Mouse (Mus musculus): ENCODE data around the gene Npas2. TPM values are rescaled to one million over a fixed set of nuclear protein-coding genes. Genes with fewer than 3 reads are reported as not detected.

Gene Npas2
- polyA plus RNA-seq, 2 experiments, result 0.11 TPM

GRCm38 (mm10) chr1:39234815-39235449 is 41.4 kb downstream of the Npas2 start:
- H3K9me3 ChIP-seq (ENCODE audit: control insufficient read depth, low read length), result no peaks in the 10 kb centered on the region
- no peak overlapping the region for H3K9ac ChIP-seq (replicated peaks)
- DNase-seq (ENCODE audit: low read depth in 3 of 3, low spot score in 3 of 3) (no peak), ATAC-seq (ENCODE audit: insufficient read depth) (no peak)
- H3K36me3 ChIP-seq (replicated peaks; ENCODE audit: control insufficient read depth, insufficient read depth, low read depth), result no peaks in the 10 kb centered on the region
- no peaks in the 10 kb centered on the region for H3K27me3 ChIP-seq (ENCODE audit: control insufficient read depth, insufficient read depth, low read length)
- 54% methylated on average over 11 of the region's 11 CpGs for WGBS (ENCODE audit: insufficient replicate concordance)
- H3K27ac ChIP-seq, result no peak overlapping the region
- H3K4me3 ChIP-seq (ENCODE audit: insufficient read depth in 1 of 2, low read depth in 2 of 2, low read length in 2 of 2), result no peak overlapping the region
- no peaks in the 10 kb centered on the region for H3K4me1 ChIP-seq (replicated peaks; ENCODE audit: control insufficient read depth in 2 of 2, insufficient read depth in 2 of 2, low read length in 1 of 2)
- no peak overlapping the region for H3K4me2 ChIP-seq (ENCODE audit: low read depth)
- no peak for TF ChIP-seq CTCF (IDR thresholded peaks at IDR 0.05; ENCODE audit: low read depth)
- TF ChIP-seq EP300 (IDR thresholded peaks at IDR 0.05; ENCODE audit: low read depth), result no peak

GRCm38 (mm10) chr1:39237503-39238255 is 44.1 kb downstream of the Npas2 start:
- Histone ChIP-seq H3K27ac (no peak overlapping the region), H3K4me1 (replicated peaks; ENCODE audit: control insufficient read depth in 2 of 2, insufficient read depth in 2 of 2, low read length in 1 of 2) (no peaks in the 10 kb centered on the region), H3K4me2 (ENCODE audit: low read depth) (no peak overlapping the region), H3K4me3 (ENCODE audit: insufficient read depth in 1 of 2, low read depth in 2 of 2, low read length in 2 of 2) (no peak overlapping the region), H3K9ac (replicated peaks) (no peak overlapping the region), H3K9me3 (ENCODE audit: control insufficient read depth, low read length) (no peaks in the 10 kb centered on the region), H3K36me3 (replicated peaks; ENCODE audit: control insufficient read depth, insufficient read depth, low read depth) (no peaks in the 10 kb centered on the region), H3K27me3 (ENCODE audit: control insufficient read depth, insufficient read depth, low read length) (no peaks in the 10 kb centered on the region)
- 62% methylated on average over 9 of the region's 9 CpGs for WGBS (ENCODE audit: insufficient replicate concordance)
- DNase-seq (ENCODE audit: low read depth in 3 of 3, low spot score in 3 of 3) (no peak), ATAC-seq (ENCODE audit: insufficient read depth) (no peak)
- TF ChIP-seq EP300 (IDR thresholded peaks at IDR 0.05; ENCODE audit: low read depth), result no peak
- no peak for TF ChIP-seq CTCF (IDR thresholded peaks at IDR 0.05; ENCODE audit: low read depth)

GRCm38 (mm10) chr1:39240860-39241584 is 47.5 kb downstream of the Npas2 start:
- Histone ChIP-seq H3K27me3 (ENCODE audit: control insufficient read depth, insufficient read depth, low read length) (no peaks in the 10 kb centered on the region), H3K9ac (replicated peaks) (no peak overlapping the region), H3K4me2 (ENCODE audit: low read depth) (no peak overlapping the region), H3K4me3 (ENCODE audit: insufficient read depth in 1 of 2, low read depth in 2 of 2, low read length in 2 of 2) (no peak overlapping the region), H3K9me3 (ENCODE audit: control insufficient read depth, low read length) (no peaks in the 10 kb centered on the region), H3K27ac (no peak overlapping the region), H3K36me3 (replicated peaks; ENCODE audit: control insufficient read depth, insufficient read depth, low read depth) (no peaks in the 10 kb centered on the region), H3K4me1 (replicated peaks; ENCODE audit: control insufficient read depth in 2 of 2, insufficient read depth in 2 of 2, low read length in 1 of 2) (no peaks in the 10 kb centered on the region)
- 70% methylated on average over 6 of the region's 6 CpGs for WGBS (ENCODE audit: insufficient replicate concordance)
- TF ChIP-seq EP300 (IDR thresholded peaks at IDR 0.05; ENCODE audit: low read depth) (no peak), CTCF (IDR thresholded peaks at IDR 0.05; ENCODE audit: low read depth) (no peak)
- DNase-seq (ENCODE audit: low read depth in 3 of 3, low spot score in 3 of 3) (no peak), ATAC-seq (ENCODE audit: insufficient read depth) (no peak)

GRCm38 (mm10) chr1:39244726-39245125 is 51.2 kb downstream of the Npas2 start:
- 47% methylated on average over 1 of the region's 1 CpGs for WGBS (ENCODE audit: insufficient replicate concordance)
- ATAC-seq (ENCODE audit: insufficient read depth), result no peak
- H3K9ac ChIP-seq (replicated peaks), result no peak overlapping the region
- no peak overlapping the region for H3K4me3 ChIP-seq (ENCODE audit: insufficient read depth in 1 of 2, low read depth in 2 of 2, low read length in 2 of 2)
- TF ChIP-seq CTCF (IDR thresholded peaks at IDR 0.05; ENCODE audit: low read depth) (no peak), EP300 (IDR thresholded peaks at IDR 0.05; ENCODE audit: low read depth) (no peak)
- no peaks in the 10 kb centered on the region for H3K36me3 ChIP-seq (replicated peaks; ENCODE audit: control insufficient read depth, insufficient read depth, low read depth)
- no peak for DNase-seq (ENCODE audit: low read depth in 3 of 3, low spot score in 3 of 3)
- no peaks in the 10 kb centered on the region for H3K4me1 ChIP-seq (replicated peaks; ENCODE audit: control insufficient read depth in 2 of 2, insufficient read depth in 2 of 2, low read length in 1 of 2)
- no peaks in the 10 kb centered on the region for H3K9me3 ChIP-seq (ENCODE audit: control insufficient read depth, low read length)
- no peak overlapping the region for H3K4me2 ChIP-seq (ENCODE audit: low read depth)
- no peak overlapping the region for H3K27ac ChIP-seq
- no peaks in the 10 kb centered on the region for H3K27me3 ChIP-seq (ENCODE audit: control insufficient read depth, insufficient read depth, low read length)

GRCm38 (mm10) chr1:39251679-39252078 is 58.1 kb downstream of the Npas2 start:
- no peaks in the 10 kb centered on the region for H3K9me3 ChIP-seq (ENCODE audit: control insufficient read depth, low read length)
- no peak overlapping the region for H3K4me3 ChIP-seq (ENCODE audit: insufficient read depth in 1 of 2, low read depth in 2 of 2, low read length in 2 of 2)
- ATAC-seq (ENCODE audit: insufficient read depth), result no peak
- H3K4me1 ChIP-seq (replicated peaks; ENCODE audit: control insufficient read depth in 2 of 2, insufficient read depth in 2 of 2, low read length in 1 of 2), result no peaks in the 10 kb centered on the region
- no peak overlapping the region for H3K27ac ChIP-seq
- TF ChIP-seq CTCF (IDR thresholded peaks at IDR 0.05; ENCODE audit: low read depth) (no peak), EP300 (IDR thresholded peaks at IDR 0.05; ENCODE audit: low read depth) (no peak)
- 35% methylated on average over 7 of the region's 7 CpGs for whole genome bisulfite sequencing (ENCODE audit: insufficient replicate concordance)
- no peaks in the 10 kb centered on the region for H3K36me3 ChIP-seq (replicated peaks; ENCODE audit: control insufficient read depth, insufficient read depth, low read depth)
- H3K27me3 ChIP-seq (ENCODE audit: control insufficient read depth, insufficient read depth, low read length), result no peaks in the 10 kb centered on the region
- no peak overlapping the region for H3K4me2 ChIP-seq (ENCODE audit: low read depth)
- no peak overlapping the region for H3K9ac ChIP-seq (replicated peaks)
- no peak for DNase-seq (ENCODE audit: low read depth in 3 of 3, low spot score in 3 of 3)
